Mouse (Mus musculus) heart, postnatal 0 days (tissue): ENCODE data around the gene Tmem79.
"Not testable (repeated sequence)": the region's sequence is repeated elsewhere in the genome, so short reads cannot be mapped to it uniquely, and the experiment has no call there.

Source experiments
- CTCF ChIP-seq: IDR thresholded peaks from 2 replicates; pipeline ENCODE4 v1.5.1; 2016; ENCODE audit warnings: antibody characterized with exemption, control low read depth, low read depth
- EP300 ChIP-seq: IDR thresholded peaks from 2 replicates; pipeline ENCODE4 v1.6.1; 2016; ENCODE audit warnings: antibody characterized with exemption, low read depth

DNA sequence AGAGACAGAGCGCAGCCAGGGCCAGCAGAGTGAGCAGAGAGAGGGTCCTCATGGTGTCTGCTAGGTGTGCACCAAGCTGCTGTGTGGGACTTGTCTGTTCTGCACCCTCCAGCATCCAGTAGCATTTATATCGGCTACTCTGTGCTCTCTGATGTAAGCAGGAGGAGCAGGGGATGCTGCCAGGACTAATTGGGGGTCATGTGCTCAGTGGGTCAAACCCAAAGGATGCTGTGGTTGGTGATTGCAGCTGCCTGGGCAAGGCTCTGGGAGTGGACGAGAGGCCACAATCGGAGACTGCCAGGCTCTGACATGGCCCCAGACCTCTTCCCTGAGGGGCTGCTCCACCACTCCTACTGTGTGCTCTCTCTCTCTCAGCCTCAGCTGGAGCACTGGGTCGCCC is 42.7 kb upstream of the Tmem79 start, which contains the start of gene Bglap2:
- not testable (repeated sequence) for TF ChIP-seq CTCF, EP300
